Mouse (Mus musculus) testis, adult 2 months (tissue): ENCODE measurements around the gene Krtap5-2. TPM values are rescaled to one million over a fixed set of nuclear protein-coding genes. Genes with fewer than 3 reads are reported as not detected.
"Not testable (repeated sequence)": the region's sequence is repeated elsewhere in the genome, so short reads cannot be mapped to it uniquely, and the experiment has no call there.

Experiments
- H3K27ac ChIP-seq: fragments of 200-500 bp; 2 replicates; pipeline ENCODE4 v1.5.1; 2012; ENCODE audit warnings: low read depth, low read length; ENCODE audit not compliant: control insufficient read depth, insufficient read depth
- H3K27me3 ChIP-seq: fragments of 200-500 bp; 2 replicates; pipeline ENCODE4 v1.6.1; 2012; ENCODE audit warnings: mild to moderate bottlenecking, low read length, moderate library complexity; ENCODE audit not compliant: control insufficient read depth, insufficient read depth
- H3K36me3 ChIP-seq: fragments of 200-500 bp; 2 replicates; pipeline ENCODE4 v1.6.1; 2012; ENCODE audit warnings: mild to moderate bottlenecking, low read length; ENCODE audit not compliant: control insufficient read depth, insufficient read depth
- H3K4me1 ChIP-seq: fragments of 200-500 bp; 2 replicates; pipeline ENCODE4 v1.6.1; 2012; ENCODE audit warnings: low read length; ENCODE audit not compliant: control insufficient read depth, insufficient read depth
- H3K4me3 ChIP-seq: fragments of 200-500 bp; 2 replicates; pipeline ENCODE4 v1.5.1; 2012; ENCODE audit warnings: low read depth, mild to moderate bottlenecking, low read length, moderate library complexity, mixed read lengths; ENCODE audit not compliant: control insufficient read depth
- CTCF ChIP-seq: fragments of 200-500 bp; IDR thresholded peaks from 2 replicates; pipeline ENCODE4 v1.5.1; 2012; ENCODE audit warnings: low read depth, mild to moderate bottlenecking, inconsistent platforms, low read length, moderate library complexity; ENCODE audit not compliant: control insufficient read depth, insufficient read depth, insufficient replicate concordance
- POLR2A ChIP-seq: fragments of 200-500 bp; IDR thresholded peaks from 2 replicates; pipeline ENCODE4 v1.6.1; 2012; ENCODE audit warnings: low read depth, mild to moderate bottlenecking, inconsistent platforms, low read length, moderate library complexity; ENCODE audit not compliant: control insufficient read depth
- polyA plus RNA-seq: library from polyadenylated mRNA; depleted of rRNA; stranded (reverse); fragments of >200 nt; gene quantifications from 2 replicates; pipeline ENCODE4 v1.2.3, GENCODE M21; 2012; rRNA removed

The Krtap5-2 gene
- not detected in 2 replicates for polyA plus RNA-seq

GRCm38 (mm10) chr7:142175905-142176304 is at the start of gene Krtap5-2:
Gene Krtap5-2, minus strand, starts transcription at chr7:142176005.
- not testable (repeated sequence) for H3K4me3 ChIP-seq, H3K4me1 ChIP-seq, H3K36me3 ChIP-seq, H3K27me3 ChIP-seq, H3K27ac ChIP-seq

GRCm38 (mm10) chr7:142224518-142224917 is 48.7 kb upstream of the Krtap5-2 start:
- Histone ChIP-seq H3K27me3 (no peaks in the 10 kb centered on the region), H3K27ac (no peak overlapping the region), H3K4me1 (no peaks in the 10 kb centered on the region), H3K4me3 (no peak overlapping the region), H3K36me3 (no peaks in the 10 kb centered on the region)
- TF ChIP-seq CTCF (no peak), POLR2A (no peak)

- not testable (repeated sequence) for H3K4me3 ChIP-seq, H3K27ac ChIP-seq, H3K36me3 ChIP-seq, H3K4me1 ChIP-seq, H3K27me3 ChIP-seq
Measured at GRCm38 (mm10) chr7:142212136-142212535, 36.3 kb upstream of the Krtap5-2 start.

GRCm38 (mm10) chr7:142211559-142211958 is 35.8 kb upstream of the Krtap5-2 start, which contains the start of gene Gm7579:
Gene Gm7579, plus strand, starts transcription at chr7:142211859.
- H3K4me3 ChIP-seq: no peak within 1 kb of the TSS
- H3K27ac ChIP-seq: no peak within 1 kb of the TSS
- TF ChIP-seq CTCF: no peak
- no peak for TF ChIP-seq POLR2A
- H3K36me3 ChIP-seq: no peaks in the 10 kb centered on the region
- H3K4me1 ChIP-seq: no peaks in the 10 kb centered on the region
- H3K27me3 ChIP-seq: no peaks in the 10 kb centered on the region

GRCm38 (mm10) chr7:142206891-142207290 is 31.1 kb upstream of the Krtap5-2 start:
- not testable (repeated sequence) for H3K36me3 ChIP-seq, H3K27ac ChIP-seq

GRCm38 (mm10) chr7:142205488-142205887 is 29.7 kb upstream of the Krtap5-2 start:
- H3K4me1 ChIP-seq: no peaks in the 10 kb centered on the region
- no peak overlapping the region for H3K27ac ChIP-seq
- H3K27me3 ChIP-seq: no peaks in the 10 kb centered on the region
- TF ChIP-seq POLR2A: no peak
- H3K36me3 ChIP-seq: no peaks in the 10 kb centered on the region
- no peak overlapping the region for H3K4me3 ChIP-seq

More at GRCm38 (mm10) chr7:142206891-142207290, 31.1 kb upstream of the Krtap5-2 start:
- not testable (repeated sequence) for H3K4me1 ChIP-seq, H3K27me3 ChIP-seq, H3K4me3 ChIP-seq

GRCm38 (mm10) chr7:142201064-142201463 is 25.3 kb upstream of the Krtap5-2 start, which contains the start of gene Krtap5-3:
Gene Krtap5-3, plus strand, starts transcription at chr7:142201364.
- Histone ChIP-seq H3K27me3 (no peaks in the 10 kb centered on the region), H3K4me3 (no peak within 1 kb of the TSS), H3K36me3 (no peaks in the 10 kb centered on the region), H3K27ac (no peak within 1 kb of the TSS), H3K4me1 (no peaks in the 10 kb centered on the region)
- TF ChIP-seq CTCF (no peak), POLR2A (no peak)

- Histone ChIP-seq H3K4me1 (no peaks in the 10 kb centered on the region), H3K27ac (no peak overlapping the region), H3K27me3 (no peaks in the 10 kb centered on the region), H3K36me3 (no peaks in the 10 kb centered on the region), H3K4me3 (no peak overlapping the region)
- TF ChIP-seq CTCF: no peak
- no peak for TF ChIP-seq POLR2A
Measured at GRCm38 (mm10) chr7:142198748-142199147, 22.9 kb upstream of the Krtap5-2 start.
